Mouse (Mus musculus): ENCODE measurements at regions not wholly inside any gene's neighbourhood (a gene's known extent, or its start where the extent isn't known, plus 50 kb on each side); places are given as distances from the start of the nearest gene placed in this dataset.

- TF ChIP-seq CTCF (IDR thresholded peaks at IDR 0.05) = no peak
- TF ChIP-seq POLR2A (IDR thresholded peaks at IDR 0.05; ENCODE audit: insufficient read depth, low read depth, low read length) = no peak
- no peak for TF ChIP-seq EP300 (IDR thresholded peaks at IDR 0.05; ENCODE audit: insufficient read depth, low read depth, low read length)
Measured at GRCm38 (mm10) chr19:14802909-14803650, 205.2 kb upstream of the Tle4 start.
